Mouse (Mus musculus) liver, postnatal 0 days (tissue): ENCODE results near the gene Ednrb.

Source experiments
- CTCF ChIP-seq: sonication (generic); IDR thresholded peaks from 2 replicates; pipeline ENCODE4 v1.5.1; 2016; ENCODE audit warnings: antibody characterized with exemption, low read depth
- EP300 ChIP-seq: IDR thresholded peaks from 2 replicates; pipeline ENCODE4 v1.6.1; 2016; ENCODE audit warnings: antibody characterized with exemption, low read depth, mild to moderate bottlenecking

GRCm38 (mm10) chr14:103831007-103831406, 13.2 kb downstream of the Ednrb start:
- TF ChIP-seq EP300 (no peak), CTCF (no peak)
